Mouse (Mus musculus): ENCODE measurements around the gene Dact3.

Dact3 gene

GRCm38 (mm10) chr7:16858336-16858735 is 16.8 kb upstream of the Dact3 start:
- peak; percentile 77 for DNase-seq (ENCODE audit: low read depth)

- peak; percentile 86 for DNase-seq (ENCODE audit: low read depth)
These were observed 15.0 kb upstream of the Dact3 start for GRCm38 (mm10) chr7:16859902-16860651.

GRCm38 (mm10) chr7:16867488-16867887 is 7.6 kb upstream of the Dact3 start:
- DNase-seq (ENCODE audit: low read depth), result no peak

GRCm38 (mm10) chr7:16869497-16869896 is 5.6 kb upstream of the Dact3 start:
- DNase-seq (ENCODE audit: low read depth), result no peak

GRCm38 (mm10) chr7:16871600-16871999 is 3.5 kb upstream of the Dact3 start:
- no peak for DNase-seq (ENCODE audit: low read depth)

GRCm38 (mm10) chr7:16872478-16872877 is 2.6 kb upstream of the Dact3 start:
- no peak for DNase-seq (ENCODE audit: low read depth)

GRCm38 (mm10) chr7:16873392-16873791 is 1.7 kb upstream of the Dact3 start:
- no peak for DNase-seq (ENCODE audit: low read depth)

GRCm38 (mm10) chr7:16874190-16874589 is 927 bp upstream of the Dact3 start:
- peak; percentile 91 for DNase-seq (ENCODE audit: low read depth)

GRCm38 (mm10) chr7:16874756-16875309 is 284 bp upstream of the Dact3 start:
- peak; percentile 97 for DNase-seq (ENCODE audit: low read depth)

GRCm38 (mm10) chr7:16875326-16875725 is 209 bp downstream of the Dact3 start:
- DNase-seq (ENCODE audit: low read depth), result no peak

GRCm38 (mm10) chr7:16876006-16876405 is 889 bp downstream of the Dact3 start:
- no peak for DNase-seq (ENCODE audit: low read depth)

- no peak for DNase-seq (ENCODE audit: low read depth)
These were observed 1.5 kb downstream of the Dact3 start for GRCm38 (mm10) chr7:16876608-16877007.

- no peak for DNase-seq (ENCODE audit: low read depth)
These were observed 2.6 kb downstream of the Dact3 start for GRCm38 (mm10) chr7:16877717-16878116.

GRCm38 (mm10) chr7:16879796-16880547 is 4.9 kb downstream of the Dact3 start:
- DNase-seq (ENCODE audit: low read depth), result no peak

- DNase-seq (ENCODE audit: low read depth), result no peak
These were observed 5.5 kb downstream of the Dact3 start for GRCm38 (mm10) chr7:16880615-16881014.

- DNase-seq (ENCODE audit: low read depth), result no peak
These were observed 8.0 kb downstream of the Dact3 start for GRCm38 (mm10) chr7:16883162-16883561.

- no peak for DNase-seq (ENCODE audit: low read depth)
These were observed 9.2 kb downstream of the Dact3 start for GRCm38 (mm10) chr7:16884334-16884733.

- no peak for DNase-seq (ENCODE audit: low read depth)
These were observed 10.2 kb downstream of the Dact3 start for GRCm38 (mm10) chr7:16885271-16885776.

GRCm38 (mm10) chr7:16885905-16886304 is 10.8 kb downstream of the Dact3 start:
- no peak for DNase-seq (ENCODE audit: low read depth)

GRCm38 (mm10) chr7:16890536-16890935 is 15.4 kb downstream of the Dact3 start:
- DNase-seq (ENCODE audit: low read depth), result no peak

GRCm38 (mm10) chr7:16890944-16891343 is 15.8 kb downstream of the Dact3 start:
- no peak for DNase-seq (ENCODE audit: low read depth)

- peak; percentile 93 for DNase-seq (ENCODE audit: low read depth)
These were observed 16.7 kb downstream of the Dact3 start, which contains the start of gene Gng8 for GRCm38 (mm10) chr7:16891641-16892351. TSS of gene Gng8 (plus strand) at chr7:16891786.

All from naive thymus-derived CD4-positive, alpha-beta T cell, adult 2 months (primary cell).